Comparison of ENCODE assay signal across 14 mouse cellular contexts in the genomic region with DNA sequence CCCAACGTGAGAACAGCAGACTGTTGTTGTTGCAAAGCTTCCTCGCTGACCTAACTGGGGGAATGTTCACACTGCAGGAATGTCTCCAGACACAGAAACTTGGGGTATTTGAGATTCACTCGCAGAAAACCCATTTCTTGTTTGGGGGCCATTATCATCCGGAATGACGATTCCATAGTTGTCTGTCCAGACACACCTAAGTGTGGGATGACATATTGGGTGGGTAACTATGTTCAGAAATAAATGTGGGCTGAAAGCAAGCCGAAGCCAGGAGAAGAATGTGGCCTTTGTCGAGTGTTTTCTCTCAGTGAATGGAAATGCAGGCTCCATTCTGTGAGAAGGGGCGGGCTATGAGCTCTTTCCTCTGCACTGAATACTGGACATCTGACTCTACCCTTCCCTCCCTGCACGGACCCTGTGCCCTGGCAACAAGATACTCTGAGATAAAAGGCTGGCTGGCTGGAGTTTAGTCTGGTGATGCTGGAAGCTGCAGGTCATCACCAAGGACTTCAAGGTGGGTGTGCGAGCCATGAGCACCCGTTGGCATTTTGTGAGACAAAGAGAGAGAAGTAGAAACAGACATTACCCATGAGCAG.
DNase-seq lines count a peak whose midpoint lies in the region; ATAC-seq lines count a peak whose summit lies in the region.
"Had no signal": no experiment of that assay in that cellular context is flagged by ENCODE, and none has a peak within 500 bp of the region (broad histone marks: within the 10 kb centered on the region; RNA-seq: fewer than 3 reads in every experiment).

No protein-coding gene starts in this region.

- ATAC-seq in embryonic facial prominence, embryonic 11.5 days (replicated peaks; ENCODE audit: insufficient number of reproducible peaks, low FRiP score, low TSS enrichment, low read depth), result no peak
- peak; percentile 55; the same call in 1 of the 2 replicates for ATAC-seq in hindbrain, embryonic 13.5 days (ENCODE audit: low FRiP score)
- ATAC-seq in midbrain, embryonic 14.5 days (ENCODE audit: low FRiP score, low TSS enrichment), result no peak
- ATAC-seq: lung, postnatal 0 days had no signal

- H3K9ac ChIP-seq in embryonic facial prominence, embryonic 11.5 days (replicated peaks; ENCODE audit: low read length), result no peak overlapping the region
- H3K9ac ChIP-seq in hindbrain, embryonic 13.5 days, result no peak overlapping the region
- no peak overlapping the region for H3K9ac ChIP-seq in midbrain, embryonic 14.5 days (replicated peaks; ENCODE audit: low read length)
- H3K9ac ChIP-seq: kidney, embryonic 15.5 days; liver, embryonic 13.5 days had no signal

- H3K4me2 ChIP-seq in embryonic facial prominence, embryonic 11.5 days (ENCODE audit: low read depth, low read length), result no peak overlapping the region
- H3K4me2 ChIP-seq in hindbrain, embryonic 13.5 days, result no peak overlapping the region
- H3K4me2 ChIP-seq in midbrain, embryonic 14.5 days (ENCODE audit: low read length), result no peak overlapping the region
- H3K4me2 ChIP-seq: kidney, embryonic 15.5 days; liver, embryonic 13.5 days had no signal

- no peak overlapping the region for H3K4me3 ChIP-seq in embryonic facial prominence, embryonic 11.5 days (ENCODE audit: low read depth, low read length)
- no peak overlapping the region for H3K4me3 ChIP-seq in hindbrain, embryonic 13.5 days
- H3K4me3 ChIP-seq in midbrain, embryonic 14.5 days (replicated peaks; ENCODE audit: low read depth, low read length), result no peak overlapping the region
- H3K4me3 ChIP-seq: kidney, embryonic 15.5 days; liver, embryonic 13.5 days had no signal

- no peaks in the 10 kb centered on the region for H3K9me3 ChIP-seq in embryonic facial prominence, embryonic 11.5 days (replicated peaks; ENCODE audit: control insufficient read depth, low read length)
- H3K9me3 ChIP-seq in hindbrain, embryonic 13.5 days, result no peaks in the 10 kb centered on the region
- H3K9me3 ChIP-seq in midbrain, embryonic 14.5 days (ENCODE audit: control insufficient read depth, low read length), result no peaks in the 10 kb centered on the region
- H3K9me3 ChIP-seq: kidney, embryonic 15.5 days; liver, embryonic 13.5 days had no signal

- 50% methylated on average over 11 of the region's 11 CpGs for WGBS in embryonic facial prominence, embryonic 11.5 days
- WGBS in hindbrain, embryonic 13.5 days, result 26% methylated on average over 11 of the region's 11 CpGs
- WGBS in midbrain, embryonic 14.5 days, result 36% methylated on average over 11 of the region's 11 CpGs

- H3K36me3 ChIP-seq in embryonic facial prominence, embryonic 11.5 days (replicated peaks; ENCODE audit: control insufficient read depth, insufficient read depth, low read depth, low read length), result no peaks in the 10 kb centered on the region
- no peaks in the 10 kb centered on the region for H3K36me3 ChIP-seq in hindbrain, embryonic 13.5 days
- no peaks in the 10 kb centered on the region for H3K36me3 ChIP-seq in midbrain, embryonic 14.5 days (ENCODE audit: control insufficient read depth, insufficient read depth, low read length)
- H3K36me3 ChIP-seq: kidney, embryonic 15.5 days; liver, embryonic 13.5 days had no signal

- H3K27ac ChIP-seq in embryonic facial prominence, embryonic 11.5 days (replicated peaks; ENCODE audit: low read depth, low read length), result no peak overlapping the region
- H3K27ac ChIP-seq in hindbrain, embryonic 13.5 days, result peak overlapping the region; percentile 20
- peak overlapping the region; percentile 20; the same call in 1 of the 2 replicates for H3K27ac ChIP-seq in midbrain, embryonic 14.5 days (replicated peaks; ENCODE audit: low read depth, low read length)
- H3K27ac ChIP-seq: kidney, embryonic 15.5 days; liver, embryonic 13.5 days had no signal

- H3K4me1 ChIP-seq in embryonic facial prominence, embryonic 11.5 days (ENCODE audit: control insufficient read depth, insufficient read depth, low read length), result no peaks in the 10 kb centered on the region
- peaks cover 13% of the 10 kb centered on the region; the same call in 1 of the 2 replicates for H3K4me1 ChIP-seq in hindbrain, embryonic 13.5 days (replicated peaks)
- H3K4me1 ChIP-seq in midbrain, embryonic 14.5 days (ENCODE audit: control insufficient read depth, insufficient read depth, low read length), result peaks cover 8% of the 10 kb centered on the region; the same call in 1 of the 2 replicates
- H3K4me1 ChIP-seq: kidney, embryonic 15.5 days; liver, embryonic 13.5 days had no signal

- no peaks in the 10 kb centered on the region for H3K27me3 ChIP-seq in embryonic facial prominence, embryonic 11.5 days (ENCODE audit: control insufficient read depth, insufficient read depth, low read length)
- no peaks in the 10 kb centered on the region for H3K27me3 ChIP-seq in hindbrain, embryonic 13.5 days
- no peaks in the 10 kb centered on the region for H3K27me3 ChIP-seq in midbrain, embryonic 14.5 days (ENCODE audit: control insufficient read depth, insufficient read depth, low read length)
- H3K27me3 ChIP-seq: kidney, embryonic 15.5 days; liver, embryonic 13.5 days had no signal

- peak; percentile 59 for DNase-seq in Muller cell, postnatal 12 days (ENCODE audit: inconsistent ontology term)
- peak; percentile 25 for DNase-seq in embryonic facial prominence, embryonic 11.5 days (ENCODE audit: low spot score)
- DNase-seq in midbrain, embryonic 14.5 days, result no peak
- no peak for DNase-seq in left cerebral cortex, adult 9 months (ENCODE audit: low spot score in 2 of 2)
- no peak for DNase-seq in left cerebral cortex, adult 18-20 months (ENCODE audit: low spot score in 2 of 2)
- no peak for DNase-seq in ovary, adult 18-20 months (ENCODE audit: low spot score)
- DNase-seq: adrenal gland, postnatal 14 days; B cell, adult 2 months; cerebellum, postnatal 36 days; liver, embryonic 13.5 days; thymus, postnatal 4 days had no signal

Comparison
In these comparisons a context has a peak if more than half of its experiments do, and no peak if none do; other contexts are left out.
1. DNase-seq: peak in Muller cell, postnatal 12 days (single experiment) and embryonic facial prominence, embryonic 11.5 days (single experiment); none in midbrain, embryonic 14.5 days (single experiment), left cerebral cortex, adult 9 months (0 of 2), left cerebral cortex, adult 18-20 months (0 of 2) and ovary, adult 18-20 months (single experiment).